Mouse (Mus musculus) spleen, adult 12 weeks (tissue): ENCODE results near the gene 2310030G06Rik.
A peak's percentile ranks its signal among the peaks of the same experiment; 100 is the strongest.

Source experiments
- DNase-seq: peaks from one replicate; pipeline ENCODE4 v3.0.0; 2022; ENCODE audit warnings: low spot score

Gene 2310030G06Rik

DNA sequence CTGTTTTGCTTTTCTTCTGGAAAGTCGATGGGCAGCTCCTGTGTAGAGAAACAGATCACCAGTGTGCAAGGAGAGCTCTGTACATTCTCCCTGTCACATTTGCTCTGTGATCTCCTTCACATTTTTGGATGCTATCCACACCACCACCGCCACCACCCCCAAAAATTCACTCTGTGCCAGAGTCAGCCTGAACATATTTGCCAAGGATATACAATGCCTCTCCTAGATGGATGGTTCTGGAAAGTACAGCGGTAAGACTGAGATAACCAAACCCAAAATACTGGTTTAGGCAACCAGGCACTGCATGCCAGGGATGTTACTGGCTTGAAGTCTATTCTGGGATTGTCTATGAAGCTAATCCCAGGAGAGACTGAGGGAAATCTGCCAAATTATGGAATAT is 4.1 kb downstream of the 2310030G06Rik start:
- DNase-seq = no peak

DNA sequence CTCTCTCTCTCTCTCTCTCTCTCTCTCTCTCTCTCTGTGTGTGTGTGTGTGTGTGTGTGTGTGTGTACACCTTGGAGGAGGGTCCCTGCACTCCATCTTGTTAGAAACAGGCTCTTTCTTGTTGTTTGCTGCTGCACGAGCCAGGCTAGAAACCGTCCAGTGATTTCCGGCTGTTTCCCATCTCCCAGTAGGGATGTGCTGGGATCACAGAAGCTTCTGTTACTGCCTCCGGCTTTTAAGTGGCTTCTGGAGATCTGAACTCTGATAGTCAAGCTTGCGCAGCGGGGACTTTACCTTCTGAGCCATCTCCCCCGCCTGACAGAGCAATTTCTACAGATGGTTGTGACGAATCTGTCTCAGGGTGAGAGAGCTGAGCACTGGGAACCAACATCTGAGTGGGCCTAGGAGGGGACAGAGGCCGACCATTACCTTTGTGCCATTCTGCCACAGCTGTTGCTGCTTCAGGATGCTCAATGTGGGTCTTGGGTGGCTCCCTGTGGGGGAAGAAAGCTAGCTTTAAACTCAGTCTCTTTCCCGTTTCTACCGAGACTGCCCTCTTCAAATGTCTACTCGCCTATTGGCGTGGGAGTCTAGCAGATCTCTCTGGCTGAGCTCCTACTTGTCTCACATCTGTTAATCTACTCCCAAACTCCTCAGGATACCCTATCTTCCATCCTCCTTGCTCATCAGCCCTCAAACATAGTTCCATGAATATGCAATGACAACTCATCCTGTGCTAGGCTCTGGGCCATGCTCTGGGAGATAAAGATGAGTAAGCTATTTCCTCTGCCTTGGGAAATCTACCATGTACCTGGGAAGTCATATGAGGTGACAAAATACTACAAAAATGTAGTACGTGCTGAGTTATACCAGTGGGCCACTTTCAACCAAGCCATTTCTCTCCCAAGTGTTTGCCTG is 5.2 kb downstream of the 2310030G06Rik start:
- DNase-seq = no peak

DNA sequence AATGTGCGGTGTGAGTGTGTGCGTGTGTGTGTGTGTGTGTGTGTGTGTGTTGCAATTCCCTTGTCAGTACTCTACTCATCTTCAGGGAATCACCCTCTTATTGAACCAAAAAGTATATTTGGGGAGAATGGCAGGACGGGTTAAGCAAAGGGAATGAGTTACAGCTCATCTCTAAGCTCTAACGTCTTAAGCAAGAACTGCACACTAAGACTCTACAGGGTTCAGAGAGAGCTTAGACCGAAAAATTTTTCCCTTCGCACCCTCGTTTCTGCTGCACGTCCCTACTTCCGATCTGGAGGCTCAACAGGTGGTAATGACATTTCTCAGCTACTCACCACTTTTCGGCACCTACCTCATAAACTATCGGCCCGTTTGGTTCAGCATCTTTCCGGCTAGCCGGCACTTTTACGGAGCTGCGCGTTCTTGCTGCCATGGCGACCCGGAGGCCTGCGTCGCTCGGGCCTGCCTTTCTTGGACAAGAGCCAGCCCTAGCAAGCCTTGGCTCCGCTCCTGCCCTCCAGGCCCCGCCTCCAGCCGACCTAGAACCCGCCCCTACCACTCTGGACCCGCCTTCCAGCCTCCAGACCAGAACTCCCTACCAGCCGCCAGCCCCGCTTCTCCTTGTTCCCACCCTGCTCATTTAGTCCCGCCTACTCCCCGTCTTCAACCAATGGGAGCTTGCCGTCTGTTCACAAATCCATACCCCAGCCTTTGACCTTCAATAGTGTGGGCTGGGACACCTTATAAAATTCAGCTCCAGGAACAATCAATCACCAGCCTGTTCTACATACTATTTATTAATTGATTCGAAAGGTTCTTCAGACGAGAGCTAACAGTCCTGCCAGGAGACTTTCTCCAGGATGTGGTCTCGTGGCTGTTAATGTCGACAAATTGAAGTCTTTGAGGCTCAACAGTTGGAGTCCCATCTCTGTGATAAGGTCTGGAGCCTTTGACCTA is 7.1 kb downstream of the 2310030G06Rik start, which contains the start of gene Dixdc1:
Gene Dixdc1 (minus strand): TSS at position 604 of the 957 bp plus-strand sequence.
- peak; percentile 76 for DNase-seq

DNA sequence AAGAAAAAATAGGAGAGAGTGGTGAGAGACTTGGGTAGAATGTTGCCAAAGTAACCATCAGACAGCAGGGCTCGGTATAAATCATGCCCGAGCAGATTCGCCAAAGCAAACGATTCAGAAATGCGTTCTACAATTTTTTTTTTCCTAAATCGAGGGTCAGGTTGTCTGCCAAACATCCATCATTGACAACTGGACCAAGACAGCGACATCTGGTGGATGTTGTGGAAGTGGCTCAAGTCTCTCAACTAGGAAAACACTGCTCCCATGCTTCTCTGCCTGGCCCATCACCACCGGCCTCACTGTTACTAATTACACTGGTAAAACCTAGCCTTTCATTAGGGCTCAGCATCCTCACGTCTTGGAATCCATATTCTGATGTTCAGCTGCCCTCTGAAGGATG is 11.3 kb downstream of the 2310030G06Rik start:
- DNase-seq = no peak

DNA sequence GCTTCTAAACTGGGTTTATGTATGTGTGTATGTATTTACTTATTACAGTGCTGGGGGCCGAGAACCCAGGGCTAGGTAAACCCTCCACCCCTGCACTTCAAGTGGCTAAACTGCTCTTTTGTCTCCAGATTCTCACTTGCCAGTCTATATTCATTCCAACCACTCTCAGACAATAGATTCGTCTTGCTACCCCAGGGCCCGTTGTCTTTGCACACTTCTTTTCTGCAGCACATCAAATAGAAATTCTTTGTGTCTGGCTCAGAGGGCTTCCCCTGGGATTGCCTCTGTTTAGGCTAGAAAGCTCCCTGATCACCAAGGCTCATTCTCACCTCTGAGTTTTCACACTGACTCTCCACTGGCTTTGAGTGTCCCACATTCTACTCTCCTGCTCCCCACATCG is 13.8 kb downstream of the 2310030G06Rik start:
- no peak for DNase-seq

DNA sequence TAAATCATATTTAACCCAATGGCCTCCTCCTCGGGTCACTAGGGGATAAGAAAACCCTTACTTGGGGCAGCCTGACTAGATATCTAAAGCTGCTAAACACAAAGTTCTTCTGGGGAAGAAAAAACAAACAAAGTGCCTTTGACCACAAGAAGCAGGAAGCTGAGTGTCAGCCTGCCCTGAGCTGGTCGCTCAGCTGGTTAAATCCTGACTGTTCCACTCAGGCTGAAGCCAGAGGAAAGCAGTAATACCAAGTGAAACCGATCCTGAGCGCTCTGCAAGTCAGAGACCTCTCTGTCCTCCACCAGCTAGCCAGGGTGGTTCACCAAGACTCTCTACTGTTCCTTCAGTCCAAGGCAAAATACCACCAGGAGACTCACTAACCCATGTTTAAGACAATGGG is 16.7 kb downstream of the 2310030G06Rik start:
- DNase-seq = no peak

DNA sequence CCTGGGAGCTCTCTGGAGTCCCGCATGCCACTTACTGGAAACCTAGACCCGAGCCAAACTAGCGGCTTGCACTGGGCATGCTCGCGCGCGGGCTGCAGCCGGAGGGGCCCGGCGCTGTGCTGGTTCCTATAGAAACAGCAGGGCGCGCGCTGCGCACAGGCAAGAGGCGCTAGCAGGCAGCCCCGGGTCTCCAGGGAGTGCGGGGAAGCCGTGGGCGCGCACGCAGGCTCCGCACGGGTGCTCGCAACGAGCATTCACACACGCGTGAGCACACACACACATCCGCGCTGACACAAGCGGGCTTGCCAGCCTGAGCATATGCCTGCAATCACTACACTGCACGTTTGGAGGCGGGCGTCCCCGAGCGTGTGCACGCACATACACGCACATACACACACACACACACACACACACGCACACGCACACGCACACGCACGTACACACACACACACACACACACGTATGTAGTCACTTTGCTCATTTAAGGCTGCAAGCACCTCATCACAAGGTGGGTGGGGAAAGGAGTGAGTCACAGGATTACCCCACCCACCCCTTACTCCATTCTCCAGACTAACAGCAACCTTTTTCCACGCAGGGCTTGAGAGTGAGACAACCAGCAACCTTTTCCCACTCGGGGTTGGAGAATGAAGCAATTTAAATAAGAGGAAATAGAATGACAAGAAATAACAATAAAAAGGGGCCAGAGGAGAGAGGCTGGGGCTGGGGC is 18.2 kb downstream of the 2310030G06Rik start:
- no peak for DNase-seq

DNA sequence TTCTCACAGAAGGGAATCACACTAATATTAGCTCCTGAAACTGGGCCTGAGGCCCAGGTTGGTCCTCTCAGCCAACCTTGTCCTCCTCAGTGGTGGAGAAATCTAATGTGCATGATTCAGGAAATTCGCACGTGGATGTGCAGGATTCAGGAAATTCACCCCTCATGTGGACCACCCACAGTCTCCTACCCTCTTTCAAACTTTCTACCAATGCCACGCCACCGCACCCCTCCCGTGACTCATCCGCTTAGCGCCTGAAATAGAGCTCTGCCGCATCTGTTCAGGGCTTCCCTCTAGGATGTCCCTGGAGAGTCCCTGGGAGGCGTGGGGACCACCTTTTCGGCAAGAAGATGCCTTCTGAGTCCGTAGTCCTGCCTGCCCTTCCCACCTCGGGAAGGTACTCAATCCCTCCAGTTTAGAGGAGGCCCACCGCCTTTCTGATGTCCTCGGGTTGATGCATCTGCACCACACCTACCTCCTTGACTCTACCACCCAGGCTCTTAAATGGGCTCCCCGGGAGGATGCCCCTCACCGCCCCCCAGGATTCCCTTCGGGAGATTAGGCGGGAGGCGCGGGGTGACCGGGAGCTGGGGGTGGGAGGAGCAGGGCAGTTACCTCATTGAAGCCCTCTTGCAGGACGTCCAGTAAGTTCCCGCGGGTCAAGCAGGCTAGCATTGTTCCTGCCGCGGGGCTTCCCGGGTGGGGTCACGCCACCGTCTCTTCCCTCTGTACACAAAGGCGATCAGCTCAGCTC is 19.0 kb downstream of the 2310030G06Rik start:
- DNase-seq = no peak

DNA sequence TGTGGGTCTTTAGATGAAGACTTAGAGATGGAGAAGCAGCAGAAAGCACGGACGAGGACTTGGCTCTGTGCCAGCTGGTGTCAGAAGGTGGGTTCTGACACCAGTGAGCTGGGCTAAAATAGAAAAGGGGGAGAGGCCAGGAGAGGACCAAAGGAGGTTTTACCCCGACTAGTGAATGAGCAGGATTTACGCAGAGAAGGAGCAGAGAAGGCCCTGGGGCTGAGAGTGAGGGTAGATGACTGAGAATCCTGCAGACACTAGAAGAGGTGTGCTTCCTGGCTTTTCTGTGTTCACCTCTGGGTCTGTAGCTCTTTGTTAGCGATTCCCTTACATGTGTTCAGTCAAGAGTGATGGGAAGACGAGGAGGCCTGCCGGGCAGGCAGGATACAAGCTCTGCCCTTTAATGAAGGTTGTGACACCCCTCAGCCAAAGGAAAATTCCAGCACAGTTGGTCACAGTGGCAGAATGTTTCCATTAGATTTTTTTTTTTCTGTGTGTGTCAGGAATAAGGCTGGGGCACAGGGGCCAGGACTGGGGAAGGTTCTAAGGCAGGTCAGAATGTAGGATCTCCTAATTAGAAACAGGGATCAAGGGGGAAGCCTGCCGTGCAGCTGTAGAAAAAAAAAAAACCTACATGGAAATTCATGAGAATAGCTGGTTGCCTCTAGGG is 20.3 kb downstream of the 2310030G06Rik start:
- DNase-seq = no peak

DNA sequence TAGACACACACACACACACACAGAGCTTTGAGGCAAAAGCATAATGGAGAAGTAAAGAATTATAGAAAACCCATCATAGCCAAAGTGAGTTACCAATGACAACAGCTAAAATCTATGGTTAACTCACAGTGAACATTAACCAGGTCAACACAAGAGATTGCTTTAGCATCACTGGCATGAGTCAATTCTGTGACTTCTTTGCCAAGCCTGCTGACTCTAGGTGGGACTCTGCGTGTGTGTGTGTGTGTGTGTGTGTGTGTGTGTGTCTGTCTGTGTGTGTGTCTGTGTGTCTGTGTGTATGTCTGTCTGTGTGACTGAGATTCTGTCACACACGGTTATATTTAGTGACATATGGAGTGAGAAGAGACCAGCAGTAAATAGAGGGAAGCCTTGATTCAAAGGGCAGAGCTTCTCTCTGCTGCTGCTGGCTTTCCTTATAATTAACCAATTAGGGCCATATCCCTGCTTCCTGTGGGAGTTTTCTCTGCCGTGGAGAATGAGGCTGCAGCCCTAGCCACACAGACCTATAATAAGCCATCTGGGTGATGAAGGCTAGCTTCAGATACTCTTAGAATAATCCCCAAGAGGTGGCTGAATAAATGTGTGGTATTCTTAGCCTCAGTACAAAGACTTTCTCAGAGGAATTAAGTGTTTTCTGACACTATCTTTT is 21.5 kb downstream of the 2310030G06Rik start:
- no peak for DNase-seq

DNA sequence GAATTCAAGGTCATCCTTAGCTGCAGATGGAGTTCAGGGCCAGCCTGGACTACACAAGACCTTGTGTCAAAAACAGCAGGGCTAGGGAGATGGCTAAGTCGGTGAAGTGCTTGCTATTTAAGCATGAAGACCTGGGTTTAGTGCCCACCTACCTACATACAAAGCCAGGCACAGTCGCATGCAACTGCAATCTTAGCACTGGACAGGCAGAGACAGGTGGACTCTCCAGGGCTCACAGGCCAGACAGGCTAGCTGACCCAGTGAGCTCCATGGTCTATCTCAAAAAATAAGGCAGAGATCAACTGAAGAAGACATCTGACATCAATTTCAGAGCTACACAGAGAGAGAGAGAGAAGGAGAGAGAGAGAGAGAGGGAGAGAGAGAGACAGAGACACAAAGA is 22.2 kb downstream of the 2310030G06Rik start:
- DNase-seq = no peak

DNA sequence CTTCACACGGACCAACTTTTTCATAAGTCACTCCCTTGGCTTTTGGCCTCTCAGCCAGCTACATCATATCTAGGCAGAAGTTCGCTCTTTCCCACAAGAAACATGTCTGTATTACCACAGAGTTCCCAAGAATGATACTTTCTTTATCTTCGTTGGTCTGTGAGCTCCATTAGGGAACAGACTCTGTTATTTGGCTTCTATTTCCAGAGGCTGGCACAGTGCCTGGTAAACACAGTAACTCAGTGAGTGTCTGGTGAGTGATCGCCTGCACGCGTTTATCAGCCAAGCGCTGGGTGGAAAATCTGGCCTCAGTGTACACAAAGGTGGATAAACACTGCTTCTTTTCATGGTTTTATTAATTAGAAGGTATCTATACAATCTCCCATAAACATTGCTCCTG is 22.9 kb downstream of the 2310030G06Rik start:
- no peak for DNase-seq

DNA sequence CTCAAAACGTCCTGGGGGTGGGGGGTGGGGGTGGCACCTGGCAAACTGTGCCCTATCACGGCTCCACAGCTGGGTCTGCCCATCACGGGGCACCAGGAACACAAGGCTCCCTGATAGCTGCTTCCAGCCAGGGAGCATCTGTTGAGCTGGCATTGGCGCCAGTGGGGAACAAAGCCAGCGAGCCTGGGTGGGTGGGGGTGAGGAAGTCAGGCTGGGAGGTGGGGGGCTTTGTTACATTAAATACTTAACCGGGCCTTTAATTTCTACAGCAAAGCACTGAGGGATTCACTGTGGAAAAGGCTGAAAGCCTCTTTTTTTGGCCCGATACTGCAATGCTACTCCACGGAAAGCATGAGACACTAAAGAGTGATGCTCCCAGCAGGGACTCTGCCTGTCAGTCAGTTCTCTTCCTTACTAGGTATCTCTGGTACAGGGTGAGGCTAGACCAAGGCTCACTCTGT is 23.9 kb downstream of the 2310030G06Rik start:
- DNase-seq = no peak

DNA sequence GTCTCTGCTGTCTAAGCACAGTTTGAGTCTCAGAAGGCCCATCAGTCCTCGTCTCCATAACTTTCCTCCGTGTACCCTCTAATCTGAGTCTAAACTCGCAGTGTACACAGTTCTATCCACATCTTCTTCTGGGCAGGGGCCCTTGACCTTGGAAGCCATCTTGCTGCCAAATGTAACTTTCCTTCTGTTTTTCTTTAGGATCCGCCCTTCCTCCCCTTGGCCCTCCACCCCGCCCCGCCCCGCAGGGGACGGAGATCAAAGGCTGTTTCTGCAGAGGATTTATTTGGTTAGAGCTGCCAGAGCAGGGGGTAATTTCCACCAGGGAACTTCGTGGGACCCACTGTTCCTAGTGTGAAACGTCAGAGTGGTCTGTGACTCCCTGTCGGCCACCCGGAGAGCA is 25.3 kb downstream of the 2310030G06Rik start:
- DNase-seq = no peak

DNA sequence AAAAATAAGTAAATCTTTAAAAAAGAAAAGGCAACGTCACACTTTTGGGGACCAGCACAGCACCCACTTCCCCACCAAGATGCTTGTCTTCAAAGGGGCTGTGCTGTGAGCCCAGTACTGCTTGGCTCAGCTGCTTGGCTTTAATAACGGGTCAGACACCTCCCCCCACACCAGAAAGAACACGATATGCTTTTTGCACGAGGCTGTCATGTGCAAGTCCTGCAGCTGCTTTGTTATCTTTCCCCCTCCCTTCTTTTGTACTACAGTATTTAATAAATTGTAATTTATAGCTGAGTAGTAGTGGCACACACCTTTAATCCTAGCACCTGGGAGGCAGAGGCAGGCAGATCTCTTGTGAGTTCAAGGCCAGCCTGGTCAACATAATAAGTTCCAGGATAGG is 27.5 kb downstream of the 2310030G06Rik start:
- DNase-seq = no peak

DNA sequence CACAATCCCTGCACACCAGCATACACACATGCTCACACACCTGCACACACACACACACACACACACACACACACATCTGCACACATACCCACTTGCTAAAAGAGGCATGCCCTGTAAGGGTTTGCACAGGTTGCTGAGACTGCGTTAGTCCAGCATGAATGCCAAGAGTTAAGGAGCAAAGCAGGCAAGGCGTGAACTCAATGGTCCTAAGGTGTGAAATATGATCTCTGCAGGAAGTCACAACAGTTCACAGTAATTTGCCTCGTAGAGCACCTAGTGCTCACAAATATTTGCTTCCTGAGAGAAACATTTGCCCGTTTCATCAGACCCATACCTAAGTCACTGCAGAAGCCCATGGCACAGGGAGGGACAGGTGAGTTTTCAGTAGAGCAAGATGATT is 32.1 kb downstream of the 2310030G06Rik start:
- DNase-seq = no peak

DNA sequence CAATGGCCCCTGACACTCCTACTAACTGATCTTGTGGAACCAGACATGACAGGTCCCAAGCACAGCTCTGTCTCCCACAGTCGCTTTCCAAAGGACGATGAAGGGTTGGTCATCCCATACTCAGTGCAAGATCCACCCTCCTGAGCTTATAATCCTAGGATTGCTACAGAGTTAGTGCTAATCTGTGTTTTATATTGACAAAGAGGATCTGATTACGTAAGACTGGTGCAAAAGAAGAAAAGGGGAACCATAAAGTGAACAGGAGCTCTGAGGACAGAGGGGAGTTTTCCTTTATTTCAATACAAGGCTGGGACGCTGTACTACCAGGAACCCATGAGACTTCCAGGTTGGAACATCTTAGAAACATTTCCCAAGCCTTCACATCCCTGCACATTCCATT is 35.0 kb downstream of the 2310030G06Rik start:
- DNase-seq = no peak

DNA sequence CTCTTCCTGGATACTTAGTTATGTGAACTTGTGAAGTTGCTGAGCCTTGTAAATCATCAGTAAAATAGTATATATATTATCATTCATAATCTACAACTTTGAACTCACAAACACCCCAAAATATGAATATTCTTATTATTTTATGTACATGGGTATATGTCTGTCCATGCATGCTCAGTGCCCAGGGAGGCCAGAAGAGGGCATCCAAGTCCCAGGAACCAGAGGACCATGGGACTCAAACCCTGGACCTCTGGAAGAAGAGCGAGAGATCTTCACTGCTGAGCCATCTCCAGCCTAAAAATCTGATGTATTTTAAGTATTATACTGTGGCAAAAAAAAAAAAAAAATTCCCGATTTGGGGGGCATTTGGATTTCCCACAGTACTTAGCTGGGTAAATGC is 37.2 kb downstream of the 2310030G06Rik start:
- DNase-seq = no peak

DNA sequence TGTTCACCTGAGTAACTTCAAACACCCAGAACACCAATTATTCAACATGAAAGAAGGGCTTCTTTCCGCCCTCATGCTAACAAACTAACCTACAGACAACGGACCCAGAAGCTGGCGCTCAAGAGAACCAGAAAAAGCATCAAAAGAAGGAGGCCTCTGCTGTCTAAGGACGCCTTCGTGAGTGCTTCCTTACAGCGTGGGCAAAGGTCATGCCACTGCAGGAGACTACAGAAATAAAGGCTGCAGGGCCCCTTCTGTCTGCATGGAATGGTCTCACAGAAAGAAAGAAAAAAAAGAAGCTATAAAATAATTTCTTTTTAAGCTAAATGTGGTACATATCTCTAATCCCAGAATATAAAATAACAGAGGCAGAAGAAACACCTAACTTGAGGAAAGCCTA is 41.4 kb downstream of the 2310030G06Rik start:
- no peak for DNase-seq
